Mouse (Mus musculus) liver, embryonic 13.5 days (tissue): ENCODE results near the gene Thada. TPM values are rescaled to one million over a fixed set of nuclear protein-coding genes. Genes with fewer than 3 reads are reported as not detected.
A peak's percentile ranks its signal among the peaks of the same experiment; 100 is the strongest.

Source experiments
- ATAC-seq: fragments of 200-750 bp; cut with Nextera tagmentation; 2 replicates; pipeline ENCODE4 v1.8.0; 2017; ENCODE audit warnings: low read depth, mild to moderate bottlenecking, moderate number of reproducible peaks, moderate library complexity
- DNase-seq: peaks from one replicate; pipeline ENCODE4 v3.0.0; 2022
- H3K27ac ChIP-seq: fragments of 300-500 bp; sonication (generic); 2 replicates; pipeline ENCODE4 v1.5.1; 2015; ENCODE audit warnings: moderate library complexity, mild to moderate bottlenecking, inconsistent platforms
- H3K27me3 ChIP-seq: fragments of 300-500 bp; sonication (generic); 2 replicates; pipeline ENCODE4 v1.6.1; 2015; ENCODE audit warnings: mild to moderate bottlenecking, inconsistent platforms
- H3K36me3 ChIP-seq: fragments of 300-500 bp; sonication (generic); 2 replicates; pipeline ENCODE4 v1.6.1; 2015; ENCODE audit warnings: mild to moderate bottlenecking, inconsistent platforms
- H3K4me1 ChIP-seq: fragments of 300-500 bp; sonication (generic); replicated peaks from 2 replicates; pipeline ENCODE4 v1.6.1; 2015; ENCODE audit warnings: inconsistent platforms
- H3K4me2 ChIP-seq: fragments of 300-500 bp; sonication (generic); 2 replicates; pipeline ENCODE4 v1.6.1; 2015; ENCODE audit warnings: inconsistent platforms, mild to moderate bottlenecking, moderate library complexity
- H3K4me3 ChIP-seq: fragments of 300-500 bp; sonication (generic); replicated peaks from 2 replicates; pipeline ENCODE4 v1.5.1; 2015; ENCODE audit warnings: mild to moderate bottlenecking, inconsistent platforms
- H3K9ac ChIP-seq: fragments of 300-500 bp; sonication (generic); 2 replicates; pipeline ENCODE4 v1.6.1; 2015; ENCODE audit warnings: mild to moderate bottlenecking, inconsistent platforms
- H3K9me3 ChIP-seq: fragments of 300-500 bp; sonication (generic); replicated peaks from 2 replicates; pipeline ENCODE4 v1.6.1; 2016; ENCODE audit warnings: inconsistent platforms
- WGBS: fragments of 180-500 bp; shearing (Covaris S2); methylation state at CpG from one replicate; pipeline ENCODE4 v1.1.7; 2015; ENCODE audit not compliant: insufficient replicate concordance; 5-methylcytosine and 5-hydroxymethylcytosine counted together
- polyA plus RNA-seq: library from polyadenylated mRNA; unstranded; fragments of >200 nt; fragmentation: Nextera tagmentation; extraction: Ambion mirVana; gene quantifications from 2 replicates; pipeline ENCODE4 v1.2.1, GENCODE M21; 2015

The Thada gene
- polyA plus RNA-seq, 1 experiment from 2014 or later: 3.0 TPM

GRCm38 (mm10) chr17:84266161-84266948, 199.7 kb downstream of the Thada start:
- H3K36me3 ChIP-seq: peaks cover 8% of the 10 kb centered on the region; the same call in 1 of the 2 replicates
- 70% methylated on average over 3 of the region's 3 CpGs for WGBS
- ATAC-seq: no peak
- no peaks in the 10 kb centered on the region for H3K27me3 ChIP-seq
- no peaks in the 10 kb centered on the region for H3K9me3 ChIP-seq
- peaks cover 59% of the 10 kb centered on the region for H3K4me1 ChIP-seq
- peak overlapping the region; percentile 48 for H3K27ac ChIP-seq
- DNase-seq: no peak
- no peak overlapping the region for H3K9ac ChIP-seq
- H3K4me2 ChIP-seq: no peak overlapping the region
- no peak overlapping the region for H3K4me3 ChIP-seq

GRCm38 (mm10) chr17:84265480-84266130, 200.4 kb downstream of the Thada start:
- 50% methylated on average over 5 of the region's 5 CpGs for WGBS
- H3K9ac ChIP-seq: no peak overlapping the region
- peak overlapping the region; percentile 48 for H3K27ac ChIP-seq
- DNase-seq (no peak), ATAC-seq (no peak)
- H3K4me3 ChIP-seq: no peak overlapping the region
- no peaks in the 10 kb centered on the region for H3K9me3 ChIP-seq
- peaks cover 66% of the 10 kb centered on the region for H3K4me1 ChIP-seq
- no peak overlapping the region for H3K4me2 ChIP-seq
- H3K27me3 ChIP-seq: no peaks in the 10 kb centered on the region
- H3K36me3 ChIP-seq: peaks cover 6% of the 10 kb centered on the region; the same call in 1 of the 2 replicates

GRCm38 (mm10) chr17:84264305-84264704, 201.7 kb downstream of the Thada start:
- WGBS: 79% methylated on average over 6 of the region's 6 CpGs
- H3K9me3 ChIP-seq: no peaks in the 10 kb centered on the region
- H3K4me3 ChIP-seq: no peak overlapping the region
- no peak overlapping the region for H3K4me2 ChIP-seq
- no peak for ATAC-seq
- no peaks in the 10 kb centered on the region for H3K27me3 ChIP-seq
- DNase-seq: no peak
- peak overlapping the region; percentile 17; the same call in 1 of the 2 replicates for H3K9ac ChIP-seq
- no peaks in the 10 kb centered on the region for H3K36me3 ChIP-seq
- peak overlapping the region; percentile 23; the same call in 1 of the 2 replicates for H3K27ac ChIP-seq
- peaks cover 66% of the 10 kb centered on the region for H3K4me1 ChIP-seq

GRCm38 (mm10) chr17:84263591-84263990, 202.4 kb downstream of the Thada start:
- H3K4me3 ChIP-seq: no peak overlapping the region
- H3K36me3 ChIP-seq: no peaks in the 10 kb centered on the region
- H3K4me2 ChIP-seq: no peak overlapping the region
- no peak for ATAC-seq
- DNase-seq: no peak
- H3K4me1 ChIP-seq: peaks cover 66% of the 10 kb centered on the region
- no peaks in the 10 kb centered on the region for H3K27me3 ChIP-seq
- WGBS: 78% methylated on average over 5 of the region's 5 CpGs
- no peaks in the 10 kb centered on the region for H3K9me3 ChIP-seq
- H3K27ac ChIP-seq: peak overlapping the region; percentile 17; the same call in 1 of the 2 replicates
- no peak overlapping the region for H3K9ac ChIP-seq

- DNase-seq (peak; percentile 67), ATAC-seq (peak; percentile 90)
- Histone ChIP-seq H3K9ac (no peak overlapping the region), H3K36me3 (no peaks in the 10 kb centered on the region), H3K9me3 (no peaks in the 10 kb centered on the region), H3K27ac (peak overlapping the region; percentile 80), H3K4me2 (peak overlapping the region; percentile 38), H3K4me1 (peaks cover 61% of the 10 kb centered on the region), H3K4me3 (no peak overlapping the region), H3K27me3 (no peaks in the 10 kb centered on the region)
- 36% methylated on average over 9 of the region's 9 CpGs for WGBS
These were observed 203.6 kb downstream of the Thada start for GRCm38 (mm10) chr17:84262325-84262979.

- no peaks in the 10 kb centered on the region for H3K9me3 ChIP-seq
These were observed 205.0 kb downstream of the Thada start for GRCm38 (mm10) chr17:84261010-84261409.

GRCm38 (mm10) chr17:84260226-84260625, 205.8 kb downstream of the Thada start:
- H3K27ac ChIP-seq: no peak overlapping the region
- H3K4me3 ChIP-seq: no peak overlapping the region
- ATAC-seq: no peak
- no peak for DNase-seq
- H3K27me3 ChIP-seq: no peaks in the 10 kb centered on the region
- peaks cover 52% of the 10 kb centered on the region for H3K4me1 ChIP-seq
- no peak overlapping the region for H3K4me2 ChIP-seq
- no peak overlapping the region for H3K9ac ChIP-seq
- H3K36me3 ChIP-seq: no peaks in the 10 kb centered on the region
- no peaks in the 10 kb centered on the region for H3K9me3 ChIP-seq

More at GRCm38 (mm10) chr17:84261010-84261409, 205.0 kb downstream of the Thada start:
- peaks cover 54% of the 10 kb centered on the region for H3K4me1 ChIP-seq
- no peaks in the 10 kb centered on the region for H3K27me3 ChIP-seq
- peak overlapping the region; percentile 80 for H3K27ac ChIP-seq
- peak overlapping the region; percentile 23; the same call in 1 of the 2 replicates for H3K9ac ChIP-seq
- H3K4me3 ChIP-seq: no peak overlapping the region
- H3K4me2 ChIP-seq: no peak overlapping the region
- H3K36me3 ChIP-seq: no peaks in the 10 kb centered on the region
- ATAC-seq (peak; percentile 78), DNase-seq (peak; percentile 4)

- no peak for ATAC-seq
- no peaks in the 10 kb centered on the region for H3K36me3 ChIP-seq
- H3K9ac ChIP-seq: no peak overlapping the region
- H3K27ac ChIP-seq: no peak overlapping the region
- no peaks in the 10 kb centered on the region for H3K27me3 ChIP-seq
- H3K4me3 ChIP-seq: no peak overlapping the region
- 64% methylated on average over 4 of the region's 4 CpGs for WGBS
- no peaks in the 10 kb centered on the region for H3K9me3 ChIP-seq
- peaks cover 47% of the 10 kb centered on the region for H3K4me1 ChIP-seq
- DNase-seq: no peak
- no peak overlapping the region for H3K4me2 ChIP-seq
These were observed 207.3 kb downstream of the Thada start for GRCm38 (mm10) chr17:84258638-84259261.

- H3K4me3 ChIP-seq: no peak overlapping the region
- no peaks in the 10 kb centered on the region for H3K27me3 ChIP-seq
- no peaks in the 10 kb centered on the region for H3K9me3 ChIP-seq
- DNase-seq: no peak
- no peaks in the 10 kb centered on the region for H3K36me3 ChIP-seq
- peaks cover 39% of the 10 kb centered on the region for H3K4me1 ChIP-seq
- no peak overlapping the region for H3K4me2 ChIP-seq
- no peak overlapping the region for H3K9ac ChIP-seq
- no peak overlapping the region for H3K27ac ChIP-seq
- no peak for ATAC-seq
- 68% methylated on average over 5 of the region's 5 CpGs for WGBS
These were observed 208.0 kb downstream of the Thada start for GRCm38 (mm10) chr17:84257927-84258532.

GRCm38 (mm10) chr17:84256278-84256819, 209.7 kb downstream of the Thada start:
- Histone ChIP-seq H3K4me3 (no peak overlapping the region), H3K4me2 (no peak overlapping the region), H3K27ac (no peak overlapping the region; the same call in 1 of the 2 replicates), H3K9me3 (no peaks in the 10 kb centered on the region), H3K9ac (no peak overlapping the region), H3K36me3 (no peaks in the 10 kb centered on the region), H3K4me1 (peaks cover 22% of the 10 kb centered on the region), H3K27me3 (no peaks in the 10 kb centered on the region)
- ATAC-seq: no peak
- no peak for DNase-seq
- 71% methylated on average over 9 of the region's 9 CpGs for WGBS
